Mouse (Mus musculus) v-Abl transformed pro-B cells (cell line): ENCODE results near the gene Ankle1.
"Not testable (repeated sequence)": the region's sequence is repeated elsewhere in the genome, so short reads cannot be mapped to it uniquely, and the experiment has no call there.

Source experiments
- in situ Hi-C, 2 experiments: fragments of 400-800 bp; cut with MboI; formaldehyde crosslinking; loops; one replicate each; pipeline ENCODE4 v1.15.1; 2025; ENCODE audit not compliant: unreplicated experiment in 2 of 2

Ankle1 gene

DNA sequence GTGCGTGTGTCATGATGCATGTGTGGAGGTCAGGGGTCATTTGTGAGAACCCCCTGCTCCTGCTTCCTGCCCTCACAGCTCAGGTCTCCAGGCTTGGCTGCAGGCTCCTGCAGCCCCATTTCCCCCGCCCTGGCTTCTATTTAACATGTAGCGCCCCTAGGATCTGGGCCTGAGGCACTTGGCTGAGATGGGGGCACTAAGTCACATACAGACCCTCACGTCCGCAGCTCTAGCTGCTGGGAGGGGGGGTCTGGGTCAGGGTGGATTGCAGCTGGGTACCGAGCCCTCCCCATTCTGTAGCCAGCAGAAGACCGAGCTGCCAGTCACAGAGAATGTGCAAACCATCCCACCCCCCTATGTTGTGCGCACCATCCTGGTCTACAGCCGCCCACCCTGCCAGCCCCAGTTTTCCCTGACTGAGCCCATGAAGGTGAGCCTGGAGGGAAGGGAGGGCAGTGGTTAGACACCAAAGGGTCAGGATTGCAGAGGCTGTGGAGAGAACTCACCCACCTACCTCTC lies 3.3 kb upstream of the Ankle1 start:
- in situ Hi-C loops: no loop called here

DNA sequence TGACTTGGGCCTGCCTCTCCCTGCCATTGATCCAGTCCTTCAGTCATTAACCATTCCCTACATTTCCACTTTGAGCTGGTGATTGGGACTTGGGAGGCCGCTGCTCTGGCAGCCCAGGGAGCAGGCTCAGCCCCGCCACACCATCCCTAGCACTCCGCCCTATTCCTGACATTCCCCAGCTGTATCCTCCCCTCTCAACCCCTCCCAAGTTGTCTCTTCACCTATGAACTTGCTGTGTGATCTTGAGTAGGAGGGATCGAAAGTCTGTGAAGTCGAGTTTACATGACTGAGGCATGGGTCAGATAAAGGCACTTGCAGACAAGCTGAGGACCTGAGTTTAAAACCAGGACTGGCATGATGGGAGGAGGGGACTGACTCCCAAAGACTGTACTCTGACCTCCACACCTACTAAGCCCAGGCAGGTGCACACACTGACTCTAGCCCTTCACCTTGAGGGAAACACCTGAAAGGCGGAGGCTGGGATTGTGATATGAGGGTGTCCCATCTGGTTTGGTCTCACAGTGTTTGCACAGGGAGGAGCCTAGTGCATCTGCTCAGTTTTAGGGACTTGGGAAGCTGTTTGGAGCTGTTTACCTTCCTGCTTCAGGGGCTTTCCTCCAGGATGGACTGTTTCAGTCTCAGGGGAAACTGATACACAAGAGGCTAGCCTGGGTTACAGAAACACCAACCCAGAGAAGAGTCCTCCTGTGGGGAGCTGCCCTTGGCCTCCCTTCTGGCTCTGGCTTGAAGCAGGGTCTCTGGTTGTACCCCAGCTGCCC lies 2.5 kb upstream of the Ankle1 start:
- in situ Hi-C loops: no loop called here

DNA sequence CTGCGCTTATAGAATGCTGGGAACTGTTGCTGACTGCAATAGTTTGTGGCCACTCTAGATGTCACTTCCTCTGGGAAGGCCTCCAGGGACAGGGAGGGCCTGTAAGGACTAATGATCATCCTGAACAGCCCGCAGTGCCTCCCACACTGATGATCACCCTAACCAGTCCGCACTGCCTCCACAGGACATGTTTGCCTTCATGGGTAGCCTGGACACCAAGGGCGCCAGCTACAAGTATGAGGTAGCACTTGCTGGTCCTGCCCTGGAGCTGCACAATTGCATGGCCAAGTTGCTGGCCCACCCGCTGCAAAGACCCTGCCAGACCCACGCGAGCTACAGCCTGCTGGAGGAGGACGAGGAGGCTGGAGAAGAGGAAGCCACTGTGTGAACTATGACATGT lies 1.8 kb upstream of the Ankle1 start:
- in situ Hi-C loops: no loop called here

- in situ Hi-C loops: loop anchor here (5.0 kb wide), 2 partner anchors 33 to 508 kb away; partner anchors contain the start of genes Ocel1 (in 2 of the 2) and Rpl18a (in 2 of the 2)
Measured at GRCm38 (mm10) chr8:71404951-71405351, 859 bp upstream of the Ankle1 start.

DNA sequence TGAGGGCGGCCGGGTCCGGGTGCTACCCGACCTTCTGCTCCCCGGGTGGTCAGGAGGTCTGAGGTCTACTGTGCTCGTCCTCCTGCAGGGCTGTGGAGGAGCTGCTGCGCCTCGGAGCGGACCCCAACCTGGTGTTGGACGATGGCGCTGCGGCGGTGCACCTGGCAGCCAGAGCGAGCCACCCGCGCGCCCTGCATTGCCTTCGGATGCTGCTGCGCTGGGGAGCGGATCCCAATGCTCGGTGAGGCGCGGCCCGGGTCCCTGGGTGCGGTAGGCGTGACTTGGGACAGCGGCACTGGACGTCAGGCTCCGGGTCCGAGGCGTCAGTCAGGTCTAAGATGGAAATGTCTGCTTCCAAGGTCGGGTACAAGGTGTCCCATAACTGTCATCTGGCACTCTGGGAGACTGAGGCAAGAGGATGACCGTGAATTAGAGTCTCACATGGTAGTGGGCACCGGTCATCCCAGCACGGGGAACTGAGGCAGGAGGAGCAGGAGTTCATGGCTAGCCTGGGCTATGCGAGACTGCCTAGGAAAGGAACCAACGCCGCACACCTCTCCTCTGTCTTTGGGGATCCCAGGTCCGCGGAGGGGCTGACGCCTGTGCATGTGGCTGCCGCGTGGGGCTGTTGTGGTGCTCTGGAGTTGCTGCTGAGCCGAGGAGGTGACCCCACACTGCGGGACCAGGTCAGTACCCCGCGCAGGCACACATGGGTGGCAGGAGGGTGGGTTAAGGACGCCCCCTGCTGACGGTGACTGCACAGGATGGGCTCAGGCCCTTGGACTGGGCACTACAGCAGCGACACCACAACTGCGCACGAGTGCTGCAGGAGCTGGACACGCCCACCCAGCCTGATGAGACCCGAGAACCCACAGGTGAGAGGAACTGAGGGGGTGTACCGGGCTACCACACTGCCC lies 547 bp downstream of the Ankle1 start:
- in situ Hi-C loops: loop anchor here (5.0 kb wide), 2 partner anchors 34 to 509 kb away; partner anchors contain the start of genes Ocel1 (in 2 of the 2) and Rpl18a (in 2 of the 2)

- in situ Hi-C loops: loop anchor here (5.0 kb wide), 2 partner anchors 35 to 510 kb away; partner anchors contain the start of genes Ocel1 (in 2 of the 2) and Rpl18a (in 2 of the 2)
Measured at GRCm38 (mm10) chr8:71407441-71407840, 1.6 kb downstream of the Ankle1 start.

DNA sequence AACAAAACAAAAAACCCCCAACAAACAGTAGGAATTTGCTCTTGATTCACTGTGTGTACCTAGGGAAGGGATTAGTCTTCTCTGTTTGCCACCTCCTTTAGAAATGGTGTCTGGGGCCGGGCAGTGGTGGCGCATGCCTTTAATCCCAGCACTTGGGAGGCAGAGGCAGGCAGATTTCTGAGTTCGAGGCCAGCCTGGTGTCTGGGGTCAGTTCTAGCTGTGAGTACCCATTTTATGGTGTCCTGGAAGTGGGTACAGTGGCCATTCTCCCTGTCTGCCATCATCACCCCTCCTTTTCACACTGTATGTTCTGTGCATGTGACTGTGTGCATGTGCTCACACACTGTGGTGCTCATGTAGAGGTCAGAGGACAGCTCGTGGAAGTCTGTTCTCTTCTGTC lies 2.4 kb downstream of the Ankle1 start:
- in situ Hi-C loops: loop anchor here (5.0 kb wide), 2 partner anchors 36 to 511 kb away; partner anchors contain the start of genes Ocel1 (in 2 of the 2) and Rpl18a (in 2 of the 2)

- in situ Hi-C loops: no loop called here
Measured at GRCm38 (mm10) chr8:71411535-71412273, 5.9 kb downstream of the Ankle1 start.

- in situ Hi-C loops: no loop called here
Measured at GRCm38 (mm10) chr8:71422121-71422520, 16.3 kb downstream of the Ankle1 start.

- in situ Hi-C loops: not testable (repeated sequence)
Measured at GRCm38 (mm10) chr8:71432935-71433334, 27.1 kb downstream of the Ankle1 start.

GRCm38 (mm10) chr8:71437041-71437440 lies 31.2 kb downstream of the Ankle1 start:
- in situ Hi-C loops: no loop called here

GRCm38 (mm10) chr8:71441404-71441803 lies 35.6 kb downstream of the Ankle1 start:
- in situ Hi-C loops: loop anchor here (5.0 kb wide), 2 partner anchors 81 to 221 kb away; no protein-coding TSS in a partner anchor

DNA sequence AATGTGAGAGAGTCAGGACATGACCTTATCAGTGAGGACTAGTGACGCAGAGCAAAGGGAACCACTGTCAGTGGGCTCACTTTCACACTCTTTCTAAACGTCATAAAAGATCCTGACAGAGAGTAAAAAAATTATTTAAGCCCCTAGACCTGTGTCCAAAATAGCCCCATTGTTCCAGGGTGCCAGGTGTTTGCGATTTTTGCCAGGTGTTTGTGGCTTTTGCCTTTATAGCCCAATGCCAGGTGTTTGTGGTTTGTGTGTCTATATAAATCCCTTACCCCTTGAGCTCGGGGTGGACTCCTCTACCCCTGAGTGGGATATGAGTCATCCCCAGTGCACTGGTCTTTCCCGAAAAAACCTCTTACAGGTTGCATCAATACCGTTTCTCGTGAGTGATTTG lies 39.3 kb downstream of the Ankle1 start:
- in situ Hi-C loops: no loop called here

DNA sequence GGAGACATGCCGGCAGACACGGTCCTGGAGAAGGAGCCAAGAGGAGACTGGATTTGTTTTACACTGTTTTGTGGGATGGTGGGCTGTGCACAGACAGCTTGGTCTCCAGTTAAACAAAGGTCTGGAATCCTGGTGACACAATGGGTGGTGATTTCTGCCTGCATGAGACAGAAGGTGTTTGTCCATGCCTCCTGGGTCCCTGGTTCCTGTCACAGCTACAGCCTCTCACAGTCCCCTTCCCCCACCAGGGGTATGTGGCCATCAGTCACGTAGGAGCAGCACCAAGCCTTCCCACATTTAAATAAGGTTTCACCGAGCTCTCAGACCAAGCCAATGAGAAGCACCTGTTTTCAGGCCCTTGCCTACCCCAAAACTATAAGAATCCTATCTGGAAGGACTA lies 45.5 kb downstream of the Ankle1 start:
- in situ Hi-C loops: no loop called here

- in situ Hi-C loops: no loop called here
Measured at GRCm38 (mm10) chr8:71451777-71452176, 46.0 kb downstream of the Ankle1 start.

DNA sequence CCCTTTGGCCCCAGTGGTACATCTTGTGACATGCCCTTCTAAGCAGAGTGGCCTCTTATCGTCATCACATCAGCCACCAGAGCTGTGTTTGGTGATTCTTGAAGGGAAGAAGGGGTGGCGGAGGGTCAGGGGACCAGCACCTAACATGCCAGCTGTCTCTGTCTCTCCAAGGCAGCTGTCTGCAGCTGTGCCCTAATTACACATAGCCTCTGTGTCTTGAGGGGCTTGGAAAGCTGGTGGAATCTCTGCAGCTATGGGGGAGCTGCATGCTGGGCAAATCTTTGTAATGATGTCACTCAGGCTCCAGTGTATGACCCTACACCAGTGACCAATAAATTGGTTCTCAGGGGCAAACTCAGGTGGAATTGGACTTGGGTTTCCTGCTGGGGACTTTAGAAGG lies 46.9 kb downstream of the Ankle1 start:
- in situ Hi-C loops: no loop called here

GRCm38 (mm10) chr8:71454668-71455067 lies 48.9 kb downstream of the Ankle1 start:
- in situ Hi-C loops: no loop called here

GRCm38 (mm10) chr8:71456906-71457305 lies 51.1 kb downstream of the Ankle1 start:
- in situ Hi-C loops: no loop called here

DNA sequence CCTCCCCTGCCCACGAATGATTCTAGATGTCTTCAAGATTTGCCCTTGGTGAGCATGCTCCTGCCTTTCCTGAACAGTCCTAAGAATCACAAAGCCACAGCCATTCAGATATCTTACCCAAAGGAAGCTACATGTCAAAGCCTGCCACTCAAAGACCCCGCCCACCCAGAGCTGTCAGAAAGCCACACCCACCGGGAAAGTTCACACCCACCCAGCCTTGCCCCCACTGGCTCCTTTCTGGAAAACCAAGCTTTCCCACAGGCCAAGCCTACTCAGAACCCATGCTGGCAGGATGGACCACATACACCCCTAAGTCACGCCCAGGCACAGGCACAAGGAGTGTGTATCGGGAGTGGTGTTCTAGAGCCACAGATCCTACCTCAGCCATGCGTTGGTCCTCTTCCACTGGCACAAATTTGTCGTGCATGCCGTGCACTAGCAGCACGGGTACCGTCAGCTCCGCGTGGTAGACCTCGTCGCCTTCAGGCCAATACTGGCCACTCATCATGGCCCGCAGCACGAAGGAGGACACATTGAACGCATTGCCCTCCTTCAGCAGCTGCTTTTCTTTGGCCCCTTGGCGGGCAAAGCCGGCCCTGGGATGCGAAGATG lies 52.0 kb downstream of the Ankle1 start:
- in situ Hi-C loops: no loop called here
